Mouse (Mus musculus) stomach, postnatal 0 days (tissue): ENCODE data around the gene Tom1l2. TPM values are rescaled to one million over a fixed set of nuclear protein-coding genes. Genes with fewer than 3 reads are reported as not detected.

Experiments used
- ATAC-seq: fragments of 200-750 bp; cut with Nextera tagmentation; 2 replicates; pipeline ENCODE4 v1.8.0; 2017; ENCODE audit not compliant: low FRiP score, low TSS enrichment
- DNase-seq: peaks from one replicate; pipeline ENCODE4 v3.0.0-alpha.2; 2016; ENCODE audit warnings: low spot score
- H3K27ac ChIP-seq: fragments of 300-500 bp; sonication (generic); replicated peaks from 2 replicates; pipeline ENCODE4 v1.5.1; 2014; ENCODE audit warnings: mild to moderate bottlenecking, control low read depth
- H3K27me3 ChIP-seq: fragments of 300-500 bp; sonication (generic); 2 replicates; pipeline ENCODE4 v1.6.1; 2014; ENCODE audit warnings: low read length; ENCODE audit not compliant: control insufficient read depth, insufficient read depth
- H3K36me3 ChIP-seq: fragments of 300-500 bp; sonication (generic); 2 replicates; pipeline ENCODE4 v1.6.1; 2014; ENCODE audit warnings: low read length, mixed read lengths; ENCODE audit not compliant: control insufficient read depth, insufficient read depth
- H3K4me1 ChIP-seq: fragments of 300-500 bp; sonication (generic); replicated peaks from 2 replicates; pipeline ENCODE4 v1.6.1; 2014; ENCODE audit warnings: antibody characterized with exemption; ENCODE audit not compliant: control insufficient read depth, insufficient read depth
- H3K4me2 ChIP-seq: fragments of 300-500 bp; sonication (generic); replicated peaks from 2 replicates; pipeline ENCODE4 v1.6.1; 2014; ENCODE audit warnings: low read depth, mild to moderate bottlenecking, control low read depth, moderate library complexity
- H3K4me3 ChIP-seq: fragments of 300-500 bp; sonication (generic); 2 replicates; pipeline ENCODE4 v1.5.1; 2014; ENCODE audit warnings: low read depth, low read length, control low read depth
- H3K9ac ChIP-seq: fragments of 300-500 bp; sonication (generic); 2 replicates; pipeline ENCODE4 v1.6.1; 2014; ENCODE audit warnings: mild to moderate bottlenecking, low read length, control low read depth, mixed read lengths
- H3K9me3 ChIP-seq: fragments of 300-500 bp; sonication (generic); 2 replicates; pipeline ENCODE4 v1.6.1; 2016; ENCODE audit warnings: low read length; ENCODE audit not compliant: control insufficient read depth
- CTCF ChIP-seq: IDR thresholded peaks from 2 replicates; pipeline ENCODE4 v1.5.1; 2016; ENCODE audit warnings: antibody characterized with exemption, low read depth, mild to moderate bottlenecking, moderate library complexity
- EP300 ChIP-seq: optimal IDR thresholded peaks from 2 replicates; pipeline ENCODE3; 2016; ENCODE audit warnings: antibody characterized with exemption
- WGBS: fragments of 180-500 bp; shearing (Covaris S2); extraction: QIAGEN DNeasy Blood & Tissue Kit; methylation state at CpG from one replicate; pipeline ENCODE4 v1.1.7; 2014; 5-methylcytosine and 5-hydroxymethylcytosine counted together
- polyA plus RNA-seq: library from polyadenylated mRNA; unstranded; fragments of >200 nt; fragmentation: Nextera tagmentation; extraction: Ambion mirVana; gene quantifications from 2 replicates; pipeline ENCODE4 v1.2.1, GENCODE M21; 2015

The Tom1l2 gene
- polyA plus RNA-seq, 1 experiment from 2014 or later, result 15.9 TPM

- peak overlapping the region; percentile 63 for H3K27ac ChIP-seq
- DNase-seq (no peak), ATAC-seq (peak; percentile 20; the same call in 1 of the 2 replicates)
- no peak overlapping the region for H3K4me2 ChIP-seq
- H3K4me1 ChIP-seq, result 0 out of 2 replicates have a peak, but pooled peaks cover 3% of the 10 kb centered on the region
- no peaks in the 10 kb centered on the region for H3K27me3 ChIP-seq
- no peak for TF ChIP-seq EP300
- no peak for TF ChIP-seq CTCF
- no peaks in the 10 kb centered on the region for H3K9me3 ChIP-seq
- H3K4me3 ChIP-seq, result no peak overlapping the region
- 56% methylated on average over 5 of the region's 5 CpGs for whole genome bisulfite sequencing
- H3K9ac ChIP-seq, result no peak overlapping the region
- no peaks in the 10 kb centered on the region for H3K36me3 ChIP-seq
Observed at GRCm38 (mm10) chr11:60301588-60302208, 51.0 kb downstream of the Tom1l2 start.

- Histone ChIP-seq H3K4me2 (no peak overlapping the region), H3K9ac (no peak overlapping the region), H3K27me3 (no peaks in the 10 kb centered on the region), H3K4me1 (0 out of 2 replicates have a peak, but pooled peaks cover 3% of the 10 kb centered on the region), H3K27ac (no peak overlapping the region), H3K36me3 (no peaks in the 10 kb centered on the region), H3K9me3 (no peaks in the 10 kb centered on the region), H3K4me3 (no peak overlapping the region)
- no peak for TF ChIP-seq EP300
- TF ChIP-seq CTCF, result no peak
- 49% methylated on average over 3 of the region's 3 CpGs for WGBS
- ATAC-seq (peak; percentile 46), DNase-seq (no peak)
Observed at GRCm38 (mm10) chr11:60300318-60300717, 52.4 kb downstream of the Tom1l2 start.

DNA sequence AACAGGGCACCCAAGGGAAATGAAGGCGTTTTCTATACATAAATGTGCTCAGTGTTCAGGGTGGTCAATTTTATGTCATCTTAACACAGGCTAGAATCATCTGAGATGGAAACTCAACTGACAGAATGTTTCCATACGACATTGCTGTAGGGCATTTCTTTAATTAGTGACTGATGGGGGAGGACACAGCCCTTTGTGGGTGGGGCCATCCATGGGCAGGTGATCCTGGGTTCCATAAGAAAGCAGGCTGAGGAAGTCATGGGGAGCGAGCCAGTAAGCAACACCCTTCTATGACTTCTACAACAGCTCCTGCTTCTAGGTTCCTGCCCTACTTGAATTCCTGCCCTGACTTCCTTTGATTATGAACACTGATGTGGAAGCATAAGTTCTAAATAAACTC lies 54.9 kb downstream of the Tom1l2 start:
- no peak for TF ChIP-seq EP300
- TF ChIP-seq CTCF, result no peak
- H3K36me3 ChIP-seq, result no peaks in the 10 kb centered on the region
- WGBS, result 76% methylated on average over 3 of the region's 3 CpGs
- no peak overlapping the region for H3K27ac ChIP-seq
- no peak overlapping the region for H3K9ac ChIP-seq
- no peak overlapping the region for H3K4me2 ChIP-seq
- ATAC-seq (no peak), DNase-seq (no peak)
- H3K9me3 ChIP-seq, result no peaks in the 10 kb centered on the region
- H3K4me1 ChIP-seq, result peaks cover 7% of the 10 kb centered on the region; the same call in 1 of the 2 replicates
- H3K27me3 ChIP-seq, result no peaks in the 10 kb centered on the region
- no peak overlapping the region for H3K4me3 ChIP-seq

DNA sequence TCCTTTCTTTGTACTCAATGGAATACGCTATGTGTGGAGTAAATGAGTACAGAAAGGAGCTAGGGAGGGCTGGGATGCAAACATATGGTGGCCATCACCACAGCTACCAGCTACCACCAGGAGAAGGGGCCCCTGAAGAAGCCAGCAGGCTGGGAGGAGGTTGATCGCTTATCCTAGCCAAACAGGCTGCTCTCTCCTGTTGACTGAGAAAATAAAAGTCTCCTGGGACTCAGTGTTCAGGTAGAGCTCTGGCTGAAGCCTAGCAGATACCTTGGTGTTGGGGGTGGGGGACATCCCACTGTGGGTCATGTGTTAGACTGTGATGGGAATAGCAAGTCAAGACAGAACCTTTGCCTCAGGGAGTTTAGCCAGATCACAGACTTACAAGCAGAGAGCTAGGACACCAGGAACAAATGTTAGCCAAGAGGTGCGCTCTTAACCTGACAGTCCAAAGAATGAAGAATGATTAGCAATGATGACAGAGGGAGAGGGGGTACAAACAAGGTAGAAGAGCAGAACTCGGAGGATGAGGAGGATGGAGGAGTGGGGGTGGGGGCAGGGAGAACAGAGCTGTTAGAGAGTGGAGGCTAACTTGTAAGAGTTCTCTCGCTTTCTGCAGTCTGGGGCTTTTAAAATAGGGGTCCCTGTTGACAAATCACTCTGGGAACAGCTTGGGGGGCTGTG lies 57.9 kb downstream of the Tom1l2 start:
- DNase-seq, result no peak
- Histone ChIP-seq H3K27ac (peak overlapping the region; percentile 41; the same call in 1 of the 2 replicates), H3K4me1 (peaks cover 5% of the 10 kb centered on the region; the same call in 1 of the 2 replicates), H3K4me2 (no peak overlapping the region), H3K36me3 (no peaks in the 10 kb centered on the region), H3K27me3 (no peaks in the 10 kb centered on the region), H3K9me3 (no peaks in the 10 kb centered on the region), H3K9ac (no peak overlapping the region; the same call in 1 of the 2 replicates), H3K4me3 (no peak overlapping the region)
- 0 out of 2 replicates have a peak, but pooled peaks have one; percentile 30 for ATAC-seq
- WGBS, result 47% methylated on average over 5 of the region's 5 CpGs
- no peak for TF ChIP-seq CTCF
- TF ChIP-seq EP300, result no peak

- H3K4me2 ChIP-seq, result no peak overlapping the region
- H3K9me3 ChIP-seq, result no peaks in the 10 kb centered on the region
- no peak overlapping the region for H3K9ac ChIP-seq
- TF ChIP-seq EP300, result no peak
- no peak for TF ChIP-seq CTCF
- H3K4me3 ChIP-seq, result no peak overlapping the region
- peak overlapping the region; percentile 41; the same call in 1 of the 2 replicates for H3K27ac ChIP-seq
- no peak for DNase-seq
- H3K36me3 ChIP-seq, result no peaks in the 10 kb centered on the region
- peaks cover 5% of the 10 kb centered on the region; the same call in 1 of the 2 replicates for H3K4me1 ChIP-seq
- H3K27me3 ChIP-seq, result no peaks in the 10 kb centered on the region
- no peak for ATAC-seq
- WGBS, result 63% methylated on average over 6 of the region's 6 CpGs
Observed at GRCm38 (mm10) chr11:60293683-60294629, 58.7 kb downstream of the Tom1l2 start.
